9 mouse cellular contexts compared by ENCODE assay signal in the genomic region with DNA sequence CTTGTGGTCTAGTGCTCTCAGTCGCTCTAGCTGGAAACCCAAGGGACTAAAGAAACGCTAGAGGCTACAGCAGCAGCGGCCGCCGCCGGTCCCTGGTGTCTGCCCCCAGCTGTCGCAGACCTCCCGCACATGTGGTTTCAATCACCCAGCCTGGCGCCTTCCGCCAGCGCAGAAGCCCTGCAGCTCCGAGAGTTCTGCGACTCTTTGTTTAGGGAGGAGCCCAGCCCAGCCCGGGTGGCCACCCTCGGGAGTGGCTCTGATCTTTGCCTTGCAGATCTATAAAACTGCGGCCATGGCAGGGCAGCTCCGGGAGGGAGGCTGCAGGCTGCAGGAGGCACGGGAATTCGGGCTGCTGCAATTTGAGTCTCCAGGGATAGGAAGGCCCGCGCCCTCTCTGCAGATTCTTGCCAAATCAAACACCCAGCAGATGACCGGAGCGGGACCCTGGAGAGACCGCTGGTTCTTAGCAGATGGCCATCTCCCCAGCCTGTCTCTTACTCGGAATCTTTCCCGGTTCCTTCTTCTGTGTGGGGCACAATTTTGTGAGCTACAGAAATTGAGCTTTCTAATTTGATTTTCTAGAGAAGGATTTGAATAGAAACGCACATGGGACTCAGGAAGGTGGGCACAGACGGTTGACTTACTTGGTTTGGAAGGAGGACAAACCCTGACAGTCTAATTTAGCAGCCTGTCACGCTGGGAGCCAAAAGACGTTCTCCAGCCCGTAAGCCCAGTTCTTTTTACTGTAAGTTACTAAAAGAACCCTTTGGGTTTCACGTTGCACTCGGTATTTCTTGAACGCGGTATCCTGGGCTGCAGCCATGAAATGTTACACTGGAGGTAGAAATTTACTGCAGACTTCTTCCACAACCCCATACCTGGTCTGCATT. TPM values are rescaled to one million over a fixed set of nuclear protein-coding genes. Genes with fewer than 3 reads are reported as not detected.
DNase-seq lines count a peak whose midpoint lies in the region; ATAC-seq and TF ChIP-seq lines count a peak whose summit lies in the region.
"Had no signal": no experiment of that assay in that cellular context is flagged by ENCODE, and none has a peak within 500 bp of the region (broad histone marks: within the 10 kb centered on the region; RNA-seq: fewer than 3 reads in every experiment).

No protein-coding gene starts in this region.

- no peak for TF ChIP-seq CTCF in left cerebral cortex, adult 2 months (IDR thresholded peaks at IDR 0.05)
- no peak for TF ChIP-seq CTCF in cortical plate, adult 2 months (IDR thresholded peaks at IDR 0.05; ENCODE audit: extremely low read depth, insufficient read depth, low read length)

- peak; percentile 31 for ATAC-seq in granulocyte monocyte progenitor cell, adult 5-6 weeks (replicated peaks; ENCODE audit: poor library complexity, severe bottlenecking)
- peak; percentile 95 for ATAC-seq in intestine, embryonic 15.5 days
- ATAC-seq in midbrain, embryonic 14.5 days (ENCODE audit: low FRiP score, low TSS enrichment) = peak; percentile 62; the same call in 1 of the 2 replicates

- H3K9me3 ChIP-seq in intestine, embryonic 15.5 days = no peaks in the 10 kb centered on the region
- 0 out of 2 replicates have a peak, but pooled peaks cover 3% of the 10 kb centered on the region for H3K9me3 ChIP-seq in midbrain, embryonic 14.5 days (ENCODE audit: control insufficient read depth, low read length)
- H3K9me3 ChIP-seq: G1E had no signal

- H3K27ac ChIP-seq in left cerebral cortex, adult 2 months = peak overlapping the region; percentile 87
- H3K27ac ChIP-seq in cortical plate, adult 2 months (ENCODE audit: insufficient read depth, low read length) = 0 out of 2 replicates have a peak overlapping the region, but pooled peaks have one; percentile 28
- peak overlapping the region; percentile 79 for H3K27ac ChIP-seq in intestine, embryonic 15.5 days
- H3K27ac ChIP-seq in midbrain, embryonic 14.5 days (replicated peaks; ENCODE audit: low read depth, low read length) = peak overlapping the region; percentile 80

- H3K36me3 ChIP-seq in intestine, embryonic 15.5 days = no peaks in the 10 kb centered on the region
- H3K36me3 ChIP-seq in midbrain, embryonic 14.5 days (ENCODE audit: control insufficient read depth, insufficient read depth, low read length) = no peaks in the 10 kb centered on the region
- H3K36me3 ChIP-seq: G1E had no signal

- peak overlapping the region; percentile 43 for H3K9ac ChIP-seq in intestine, embryonic 15.5 days
- H3K9ac ChIP-seq in midbrain, embryonic 14.5 days (replicated peaks; ENCODE audit: low read length) = peak overlapping the region; percentile 56

- peak; percentile 40 to 53 for DNase-seq in left cerebral cortex, adult 2 months (ENCODE audit: extremely low spot score in 1 of 2, low spot score in 2 of 2)
- no peak for DNase-seq in left cerebral cortex, adult 11 months (ENCODE audit: low spot score)
- peak; percentile 61 for DNase-seq in liver
- peak; percentile 75 for DNase-seq in midbrain, embryonic 14.5 days
- DNase-seq in spleen, postnatal 4 days (ENCODE audit: low spot score in 2 of 2) = peak; percentile 39 to 76

- TF ChIP-seq POLR2A in cortical plate, adult 2 months (IDR thresholded peaks at IDR 0.05; ENCODE audit: extremely low read depth, insufficient read depth, low read length) = no peak

- H3K4me1 ChIP-seq in cortical plate, adult 2 months (ENCODE audit: control insufficient read depth, insufficient read depth, low read length) = peaks cover 2% of the 10 kb centered on the region; the same call in 1 of the 2 replicates
- peaks cover 17% of the 10 kb centered on the region for H3K4me1 ChIP-seq in intestine, embryonic 15.5 days (replicated peaks)
- peaks cover 15% of the 10 kb centered on the region for H3K4me1 ChIP-seq in midbrain, embryonic 14.5 days (ENCODE audit: control insufficient read depth, insufficient read depth, low read length)

- under 1% methylated on average over 35 of the region's 35 CpGs for WGBS in intestine, embryonic 15.5 days
- under 1% methylated on average over 35 of the region's 35 CpGs for WGBS in midbrain, embryonic 14.5 days

- peak overlapping the region; percentile 49 for H3K4me3 ChIP-seq in left cerebral cortex, adult 2 months
- H3K4me3 ChIP-seq in cortical plate, adult 2 months (ENCODE audit: insufficient read depth, low read length) = peak overlapping the region; percentile 34
- H3K4me3 ChIP-seq in intestine, embryonic 15.5 days (replicated peaks) = peak overlapping the region; percentile 33
- H3K4me3 ChIP-seq in midbrain, embryonic 14.5 days (replicated peaks; ENCODE audit: low read depth, low read length) = peak overlapping the region; percentile 31

- intact Hi-C loops in left cerebral cortex, adult 2 months (cut with DNase I) = loop anchor here (5.0 kb wide), 1 partner anchor 44 kb away; a partner anchor contains a TSS

- peak overlapping the region; percentile 71 for H3K4me2 ChIP-seq in intestine, embryonic 15.5 days (replicated peaks)
- H3K4me2 ChIP-seq in midbrain, embryonic 14.5 days (ENCODE audit: low read length) = peak overlapping the region; percentile 66

- no peaks in the 10 kb centered on the region for H3K27me3 ChIP-seq in intestine, embryonic 15.5 days (replicated peaks)
- H3K27me3 ChIP-seq in midbrain, embryonic 14.5 days (ENCODE audit: control insufficient read depth, insufficient read depth, low read length) = no peaks in the 10 kb centered on the region

RNA-seq across cellular contexts. Expression of a gene that starts 45.2 kb away (rescaled TPM):
- total RNA-seq in left cerebral cortex, adult 2 months (2021) = 10 to 100 TPM; 27.3 to 31.1 TPM
- polyA plus RNA-seq in cortical plate, adult 2 months (2012; rRNA removed) = 9.4 and 9.5 TPM in 2 replicates
- not detected in 2 replicates for total RNA-seq in granulocyte monocyte progenitor cell, adult 5-6 weeks (2014; fragmentation: Nextera tagmentation)
- 0.13 and 0.52 TPM in 2 replicates for total RNA-seq in granulocyte monocyte progenitor cell, adult 5-6 weeks (2017)
- polyA plus RNA-seq in intestine, embryonic 15.5 days (2015; fragmentation: Nextera tagmentation; extraction: Ambion mirVana) = 25.6 and 26.7 TPM in 2 replicates
- polyA plus RNA-seq in midbrain, embryonic 14.5 days (2014; fragmentation: Nextera tagmentation; extraction: Ambion mirVana) = 57.4 and 60.2 TPM in 2 replicates
- polyA plus RNA-seq: G1E had no signal

Comparison
In these comparisons a context has a peak if more than half of its experiments do, and no peak if none do; other contexts are left out.
1. H3K27ac ChIP-seq: peak in every context shown above with its lines; median percentile 87 in left cerebral cortex, adult 2 months; 80 in midbrain, embryonic 14.5 days; 79 in intestine, embryonic 15.5 days; 28 in cortical plate, adult 2 months.
2. ATAC-seq: peak in every context shown above with its lines; median percentile 95 in intestine, embryonic 15.5 days; 62 in midbrain, embryonic 14.5 days; 31 in granulocyte monocyte progenitor cell, adult 5-6 weeks.